Mouse (Mus musculus) frontal cortex, postnatal 25 days (tissue): ENCODE measurements at regions not wholly inside any gene's neighbourhood (a gene's known extent, or its start where the extent isn't known, plus 50 kb on each side); places are given as distances from the start of the nearest gene placed in this dataset.

ENCODE experiments used
- DNase-seq, 2 experiments: peaks; one replicate each; pipeline ENCODE4 v3.0.0; 2022; ENCODE audit warnings: low spot score in 2 of 2

DNA sequence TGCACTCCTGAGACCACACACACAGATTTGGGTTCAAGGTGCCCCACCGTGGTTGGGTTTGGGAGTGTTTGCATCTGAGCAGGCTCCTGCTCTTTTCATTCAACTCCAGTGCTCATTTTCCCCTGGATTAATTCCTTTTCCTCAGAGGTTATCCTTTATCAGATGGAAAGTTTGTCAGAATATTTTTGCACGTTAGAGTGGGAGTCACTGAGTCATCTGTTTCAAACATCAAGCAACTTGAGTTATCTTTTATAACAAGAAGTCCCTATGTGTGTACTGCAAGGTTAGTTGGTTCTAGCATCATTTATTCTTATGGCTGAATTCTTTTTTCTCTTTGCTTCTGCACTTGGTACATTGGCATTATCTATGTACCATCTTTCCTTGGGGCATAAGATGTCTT, 142.8 kb upstream of the Cxcr4 start:
- no peak for DNase-seq

DNA sequence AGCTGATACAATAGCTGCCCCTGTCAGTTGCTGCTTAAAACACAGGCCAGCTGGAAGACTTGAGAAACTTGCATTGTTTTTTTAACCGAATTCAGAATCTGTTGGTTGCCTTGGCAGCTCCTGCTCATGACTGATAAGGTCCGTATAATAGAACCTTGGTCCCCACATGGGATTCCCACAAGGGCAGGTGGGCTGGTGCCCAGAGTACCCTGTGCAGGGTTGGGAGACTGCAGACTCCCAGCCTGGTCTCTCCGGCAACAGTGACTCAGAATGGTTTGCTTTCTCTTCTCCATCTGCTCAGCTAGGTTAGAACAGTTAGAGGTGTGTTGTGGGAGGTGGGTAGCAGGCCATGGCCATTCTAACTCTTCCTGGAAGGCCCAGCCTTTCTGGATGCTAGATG, 139.4 kb upstream of the Cxcr4 start:
- DNase-seq: no peak

GRCm38 (mm10) chr1:128724433-128725091, 132.5 kb upstream of the Cxcr4 start:
- DNase-seq: no peak

DNA sequence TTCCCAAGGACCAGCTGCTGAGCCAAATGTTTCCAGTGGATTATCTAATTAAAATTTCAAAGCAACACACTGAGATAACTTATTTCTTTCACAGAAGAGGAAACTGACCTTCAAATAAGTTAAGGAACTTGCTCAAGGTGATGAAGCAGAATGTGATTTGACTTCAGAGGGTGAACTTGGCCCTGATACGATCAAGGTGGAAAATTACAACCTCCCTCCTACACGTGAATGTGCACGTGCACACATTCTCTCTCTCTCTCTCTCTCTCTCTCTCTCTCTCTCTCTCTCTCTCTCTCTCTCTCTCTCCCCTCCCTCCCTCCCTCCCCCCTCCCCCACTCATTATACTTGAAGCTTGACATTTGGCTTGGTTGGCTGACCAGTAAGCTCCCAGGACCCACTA, 131.8 kb upstream of the Cxcr4 start:
- DNase-seq: no peak

DNA sequence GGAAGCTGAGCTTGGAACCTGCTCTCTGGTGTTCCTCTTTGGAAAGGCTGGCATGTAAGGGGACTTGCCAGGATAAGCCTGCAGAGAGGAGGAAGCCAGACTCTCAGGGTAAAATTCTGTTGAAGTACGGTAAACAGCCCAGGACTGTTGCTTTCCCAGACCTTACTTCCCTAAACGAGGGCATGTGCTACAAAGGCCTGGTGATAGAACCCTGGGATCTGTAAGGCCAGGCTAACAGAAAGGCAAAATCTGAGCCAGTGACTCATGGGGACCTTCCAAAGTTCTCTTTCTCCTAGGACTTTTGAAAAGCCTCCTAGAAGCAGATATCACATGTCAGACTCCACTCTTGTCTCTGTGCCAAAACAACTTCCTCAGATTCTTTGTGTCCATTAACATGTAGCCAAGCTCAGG, 130.0 kb upstream of the Cxcr4 start:
- no peak for DNase-seq

DNA sequence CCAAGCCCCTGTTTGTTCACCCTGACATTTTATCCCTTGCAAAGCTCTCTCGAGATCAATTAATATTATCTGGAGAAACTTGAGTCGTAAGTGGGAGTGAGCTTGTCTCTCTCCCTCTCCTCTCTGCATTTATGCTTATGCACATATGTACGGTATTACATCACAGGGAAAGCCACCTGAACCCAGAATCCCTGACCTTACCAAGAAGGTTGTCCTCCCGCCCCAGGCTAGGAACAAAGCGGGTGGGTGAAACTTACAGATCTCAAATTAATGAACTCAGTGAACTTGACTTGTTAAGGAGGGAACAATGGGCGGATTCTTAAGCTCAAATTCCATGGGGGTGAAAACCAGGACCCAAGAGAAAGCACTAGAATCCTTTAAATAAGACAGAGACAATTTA, 122.8 kb upstream of the Cxcr4 start:
- DNase-seq: no peak

- DNase-seq: no peak
Observed at GRCm38 (mm10) chr1:128712876-128713275, 120.8 kb upstream of the Cxcr4 start.

GRCm38 (mm10) chr1:128711121-128711520, 119.0 kb upstream of the Cxcr4 start:
- no peak for DNase-seq

DNA sequence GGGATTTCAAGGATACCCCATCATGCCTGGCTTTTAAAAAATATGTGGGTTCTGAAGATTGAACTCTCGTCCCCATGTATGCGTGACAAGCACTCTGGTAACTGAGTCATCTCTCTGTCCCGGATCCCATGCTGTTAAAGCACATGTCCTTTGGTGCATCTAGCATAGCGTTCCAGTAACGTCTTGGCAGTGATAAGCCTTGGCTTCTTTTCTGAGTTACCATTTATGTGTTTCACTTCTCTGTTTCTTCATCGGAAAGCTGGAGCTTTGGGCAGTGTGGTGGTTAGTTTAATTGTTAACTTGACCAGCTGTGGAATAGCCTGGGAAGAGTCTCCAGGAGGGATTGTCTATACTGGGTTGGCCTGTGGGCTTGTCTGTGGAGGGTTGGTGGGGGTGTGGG, 115.7 kb upstream of the Cxcr4 start:
- no peak for DNase-seq

DNA sequence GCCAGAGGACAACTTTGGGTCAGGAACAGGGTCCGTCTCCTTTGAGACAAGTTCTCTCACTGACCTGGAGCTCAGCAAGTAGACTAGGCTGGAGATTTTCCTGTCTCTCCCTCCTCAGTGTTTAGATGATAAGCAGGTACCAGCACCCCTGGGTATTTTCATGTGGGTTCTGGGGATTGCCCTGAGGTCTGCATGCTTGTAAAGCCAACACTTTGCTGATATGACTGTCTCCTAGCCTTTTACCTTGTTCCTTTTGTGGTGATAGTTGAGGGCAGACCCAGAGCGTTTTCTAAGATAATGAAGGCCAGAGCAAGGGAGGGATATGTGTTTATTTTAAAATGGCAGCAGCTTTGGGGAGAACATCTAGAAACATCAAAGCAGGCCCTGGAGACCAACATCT, 114.1 kb upstream of the Cxcr4 start:
- no peak for DNase-seq

DNA sequence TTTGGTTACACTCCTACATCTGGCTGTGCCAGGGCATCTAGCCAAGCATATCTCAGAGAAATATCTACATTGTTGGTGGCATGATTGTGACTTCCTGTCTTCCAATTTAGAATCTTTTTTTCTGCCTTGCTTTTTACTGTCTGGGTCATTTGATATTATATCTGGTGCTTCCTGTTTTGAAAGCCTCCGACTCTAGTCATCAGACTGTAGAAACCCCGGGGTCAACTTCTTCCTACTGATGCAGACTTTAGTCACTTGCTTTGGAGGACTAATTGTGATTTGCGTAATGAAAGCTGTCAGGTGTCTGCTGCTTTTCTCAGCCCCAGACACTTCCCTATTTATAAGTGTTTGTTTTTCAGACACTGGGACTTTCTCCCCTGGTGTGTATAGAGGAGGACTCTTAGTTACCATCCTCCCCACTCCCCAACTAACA, 113.0 kb upstream of the Cxcr4 start:
- no peak for DNase-seq

DNA sequence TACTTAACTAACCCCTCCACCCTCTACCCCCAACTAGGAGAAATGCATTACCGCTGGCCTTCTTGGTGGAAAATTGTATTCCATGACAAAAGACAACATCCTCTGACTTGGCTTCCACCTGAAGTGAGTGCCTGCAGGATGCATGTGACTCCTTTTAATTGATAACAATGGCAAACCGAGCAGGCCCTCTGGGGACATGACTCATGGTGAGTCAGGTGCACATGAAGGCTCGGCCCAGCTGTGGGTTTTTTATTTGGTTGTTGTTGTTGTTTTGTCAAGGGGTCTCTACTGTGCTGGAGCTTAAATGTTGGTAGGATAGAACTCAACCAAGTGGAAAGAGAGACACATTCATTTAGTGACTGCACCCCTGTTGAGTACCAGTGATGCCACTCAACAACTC, 109.2 kb upstream of the Cxcr4 start:
- no peak for DNase-seq

GRCm38 (mm10) chr1:128697962-128698361, 105.9 kb upstream of the Cxcr4 start:
- DNase-seq: no peak

DNA sequence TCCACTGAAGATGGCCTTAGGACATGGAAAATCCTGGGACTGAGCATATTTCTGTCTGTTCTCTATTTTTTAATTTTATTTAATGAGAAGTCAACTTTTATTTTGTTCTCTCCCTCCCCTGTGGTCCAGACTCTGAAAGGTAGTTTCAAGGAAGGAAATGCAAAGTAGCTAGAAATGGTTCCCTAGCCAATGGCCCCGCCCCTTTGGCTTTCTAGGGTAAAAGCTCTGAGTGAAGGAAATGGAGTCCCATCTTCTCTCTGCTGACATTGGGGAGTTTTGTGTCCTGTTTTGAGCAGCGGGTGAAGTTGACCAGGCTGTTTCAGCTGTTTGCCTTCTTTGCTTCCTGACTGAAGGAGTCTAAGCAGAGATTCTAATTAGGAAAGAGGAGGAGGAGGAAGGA, 103.8 kb upstream of the Cxcr4 start:
- no peak for DNase-seq

- DNase-seq: no peak
Observed at GRCm38 (mm10) chr1:128692799-128693198, 100.7 kb upstream of the Cxcr4 start.

DNA sequence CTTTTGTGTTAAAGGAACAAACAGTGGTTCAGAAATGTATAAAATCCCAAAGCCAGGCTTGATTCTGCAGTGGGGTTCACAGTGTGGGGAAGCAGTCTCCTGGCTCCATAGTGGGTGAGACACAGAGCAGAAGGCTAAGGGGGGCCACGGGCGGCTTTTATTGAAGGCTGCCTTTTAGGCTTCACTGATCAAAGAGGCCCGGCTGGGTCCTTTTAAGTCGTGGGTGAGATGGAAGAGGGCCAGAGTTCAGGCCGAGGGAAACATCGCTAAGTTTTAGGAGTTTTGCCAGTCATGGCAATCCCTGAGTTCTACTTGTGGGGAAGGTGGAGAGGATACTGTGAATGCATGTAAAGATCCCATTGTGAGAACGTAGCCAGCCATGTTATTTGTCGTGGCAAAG, 100.2 kb upstream of the Cxcr4 start:
- DNase-seq: no peak

DNA sequence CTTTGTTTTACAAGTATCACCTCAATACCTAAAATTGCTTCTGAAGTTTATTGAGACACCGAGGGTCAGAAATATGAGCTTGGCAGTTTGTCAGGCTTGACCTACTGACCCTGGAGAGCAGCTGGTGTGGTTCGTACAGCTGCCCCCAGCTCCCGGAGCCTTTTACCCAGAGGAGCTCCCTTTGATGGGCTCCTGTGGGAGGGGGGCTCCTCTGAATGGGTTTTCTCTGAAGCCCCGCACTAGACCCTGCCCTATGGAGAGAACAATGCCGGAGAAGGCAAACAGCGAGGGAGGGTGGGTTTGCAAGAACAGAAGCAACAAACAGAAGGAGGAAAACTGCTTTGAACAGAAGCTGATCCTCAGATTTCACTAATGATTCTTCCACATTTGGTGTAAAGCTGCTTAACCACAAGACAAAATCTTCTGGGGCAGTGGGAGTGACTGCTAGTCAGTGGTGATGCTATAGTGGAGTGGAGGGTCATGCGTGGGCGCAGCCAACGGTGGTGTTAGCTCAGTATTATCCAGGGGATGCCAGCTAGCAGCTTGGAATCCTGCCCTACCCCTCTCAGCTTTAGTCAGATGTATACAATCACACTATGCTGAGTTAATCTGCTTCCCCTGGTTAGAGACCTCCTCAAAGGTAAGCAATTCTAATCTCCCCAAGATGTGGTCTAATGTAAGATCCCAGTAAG, 95.3 kb upstream of the Cxcr4 start:
- DNase-seq: no peak

DNA sequence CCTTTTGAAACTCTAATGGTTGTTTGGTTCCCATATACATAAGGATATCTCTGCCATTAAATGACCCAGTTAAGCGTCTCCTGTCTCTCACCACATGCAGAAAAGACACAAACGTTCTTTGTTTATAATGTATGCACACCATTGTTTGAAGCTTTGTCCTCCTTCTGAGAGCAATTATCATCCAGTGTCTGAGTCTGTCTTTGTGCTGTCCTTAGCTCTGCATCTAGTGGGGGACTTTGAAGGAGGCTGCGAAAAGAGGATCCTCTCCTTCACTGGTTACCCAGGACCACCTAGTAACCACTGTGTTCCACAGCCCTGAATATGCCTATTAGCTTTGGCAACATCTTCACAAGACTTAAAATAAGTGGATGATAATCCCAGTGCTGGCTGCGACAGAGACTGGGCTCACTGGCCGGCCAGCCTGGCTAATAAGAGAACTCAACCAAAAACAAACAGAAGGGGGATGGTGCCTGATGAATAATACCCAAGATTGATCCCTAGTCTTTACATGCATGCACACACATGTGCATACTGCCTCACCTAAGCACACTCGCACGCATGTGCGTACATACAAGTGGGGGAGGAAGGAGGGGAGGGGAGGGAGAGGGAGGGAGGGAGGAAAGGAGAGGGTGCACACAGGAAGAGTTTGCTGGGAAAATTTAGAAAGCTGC, 93.5 kb upstream of the Cxcr4 start:
- no peak for DNase-seq

DNA sequence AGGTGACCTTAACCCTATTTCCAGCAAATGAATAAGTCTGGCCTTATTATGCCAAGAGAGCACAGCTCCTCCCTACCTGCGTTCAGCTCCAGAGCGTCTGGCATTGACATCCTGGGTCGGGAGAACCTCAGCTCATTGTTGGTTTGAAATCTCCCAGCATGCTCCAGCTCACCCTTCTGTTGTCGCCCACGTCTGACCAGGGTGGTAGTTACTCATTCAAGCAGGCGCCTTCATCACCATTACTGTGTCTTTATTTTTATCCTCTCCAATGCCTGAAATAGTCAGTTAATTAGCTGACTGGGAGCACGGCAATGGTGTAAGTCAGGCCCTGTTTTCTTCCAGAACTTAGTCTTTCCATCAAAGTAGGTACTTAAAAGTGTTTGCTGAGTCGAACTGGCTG, 90.8 kb upstream of the Cxcr4 start:
- no peak for DNase-seq

DNA sequence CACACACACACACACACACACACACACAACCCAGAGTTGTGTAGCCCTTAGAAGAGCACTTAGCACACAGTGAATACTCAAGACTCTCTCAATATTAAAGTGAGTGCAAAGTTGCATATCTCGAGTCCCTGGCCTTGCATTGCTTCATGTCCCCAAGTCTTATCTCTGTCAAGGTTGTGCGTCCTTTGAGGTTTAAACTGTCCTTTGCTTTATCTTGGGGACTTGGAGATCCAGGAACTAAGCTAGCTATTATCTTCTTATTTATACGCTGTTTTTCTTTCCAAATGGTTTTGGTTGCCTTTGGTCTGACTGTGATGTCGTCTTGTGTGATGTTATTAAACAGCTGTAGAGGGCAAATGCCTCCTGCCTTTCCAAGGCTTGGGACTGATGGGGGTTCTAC, 89.2 kb upstream of the Cxcr4 start:
- no peak for DNase-seq

- DNase-seq: no peak
Observed at GRCm38 (mm10) chr1:128680538-128680937, 88.4 kb upstream of the Cxcr4 start.

DNA sequence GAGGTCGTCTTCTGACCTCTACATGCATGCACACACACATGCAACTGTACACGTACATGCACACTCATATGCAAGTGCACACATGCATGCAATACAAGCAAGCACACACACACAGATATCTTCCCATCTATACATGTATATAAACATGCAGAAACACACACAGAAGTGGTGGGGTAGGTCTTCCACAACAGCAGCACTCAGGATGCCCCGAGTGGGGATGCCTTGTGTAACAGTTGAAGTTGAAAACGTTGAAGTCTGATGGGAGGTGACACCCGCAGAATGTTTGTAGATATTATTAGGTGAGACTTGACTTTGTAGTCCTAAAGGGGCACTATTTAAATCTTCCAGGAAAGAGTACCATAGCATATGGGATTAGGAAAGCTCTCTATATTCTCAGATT, 87.9 kb upstream of the Cxcr4 start:
- DNase-seq: no peak
